Mouse (Mus musculus) heart, postnatal 0 days (tissue): Measurements from ENCODE around the gene Adcy1.

Experiments used
- CTCF ChIP-seq: IDR thresholded peaks from 2 replicates; pipeline ENCODE4 v1.5.1; 2016; ENCODE audit warnings: antibody characterized with exemption, control low read depth, low read depth
- EP300 ChIP-seq: IDR thresholded peaks from 2 replicates; pipeline ENCODE4 v1.6.1; 2016; ENCODE audit warnings: antibody characterized with exemption, low read depth

DNA sequence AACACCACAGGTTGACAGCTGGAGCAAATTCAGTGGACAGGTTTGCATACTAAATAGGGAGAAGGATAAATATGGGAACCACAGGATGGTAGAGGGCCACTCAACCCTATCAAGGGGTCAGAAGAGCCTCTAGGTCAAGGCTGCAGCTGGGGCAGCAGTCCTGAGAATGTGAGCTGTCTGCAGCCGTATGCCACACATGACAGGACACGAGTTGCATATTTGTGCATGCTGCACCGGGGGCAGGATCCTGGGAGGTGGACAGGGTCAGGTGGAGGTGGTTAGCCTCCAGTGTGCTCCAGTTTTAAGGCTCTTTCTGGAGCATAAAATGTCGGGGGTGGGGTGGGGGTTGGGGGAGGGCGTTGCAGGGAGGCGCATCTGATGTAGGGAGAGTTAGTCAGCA, 8.3 kb downstream of the Adcy1 start:
- TF ChIP-seq CTCF (no peak), EP300 (no peak)
